Mouse (Mus musculus): ENCODE data around the gene Nudt21. TPM values are rescaled to one million over a fixed set of nuclear protein-coding genes. Genes with fewer than 3 reads are reported as not detected.
"Not testable (repeated sequence)": the region's sequence is repeated elsewhere in the genome, so short reads cannot be mapped to it uniquely, and the experiment has no call there.

The Nudt21 gene
- polyA plus RNA-seq (2012; rRNA removed) = 20.5 and 27.0 TPM in 2 replicates

- peak; percentile 97 for DNase-seq (ENCODE audit: low read depth, low spot score)
- WGBS = under 1% methylated on average over 41 of the region's 41 CpGs
Measured at GRCm38 (mm10) chr8:94036944-94037524, at the start of gene Nudt21, which contains the start of gene Ogfod1. Nudt21 (minus strand) TSS chr8:94037031. Ogfod1 (plus strand) TSS chr8:94037198.

DNA sequence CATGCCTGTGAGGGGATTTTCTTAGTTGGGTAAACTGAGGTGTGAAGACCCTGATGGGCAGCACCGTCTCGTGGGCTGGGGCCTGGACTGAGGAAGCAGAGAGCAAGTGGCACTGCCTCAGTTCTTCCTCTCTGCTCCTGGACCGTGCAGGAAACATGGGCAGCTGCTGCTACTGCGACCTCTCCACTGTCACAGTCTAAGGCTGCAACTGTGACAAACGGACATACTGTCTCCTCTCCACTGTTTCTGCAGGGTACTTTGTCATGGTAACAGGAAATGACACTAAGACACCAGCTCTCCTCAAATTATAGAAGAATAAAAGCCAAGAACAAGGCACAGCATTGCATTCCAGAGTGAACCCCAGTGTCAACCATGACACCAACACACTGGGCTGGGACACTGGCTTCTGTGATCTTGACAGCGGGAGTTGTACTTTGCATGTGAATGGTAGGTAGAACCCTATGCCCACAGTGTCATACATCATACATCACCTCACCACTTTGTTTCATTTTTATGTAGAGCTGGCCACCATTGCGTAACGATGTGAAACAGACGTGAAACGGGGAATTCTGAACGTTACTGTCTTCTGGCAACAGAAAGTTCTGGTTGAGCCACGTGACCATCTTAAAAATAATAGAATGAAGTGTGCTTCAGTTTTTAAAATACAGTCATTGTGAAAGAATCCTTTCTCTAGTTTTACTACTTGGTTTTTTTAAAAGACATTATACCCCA is 39.8 kb upstream of the Nudt21 start:
- WGBS = 85% methylated on average over 12 of the region's 12 CpGs
- DNase-seq (ENCODE audit: low read depth, low spot score) = no peak

DNA sequence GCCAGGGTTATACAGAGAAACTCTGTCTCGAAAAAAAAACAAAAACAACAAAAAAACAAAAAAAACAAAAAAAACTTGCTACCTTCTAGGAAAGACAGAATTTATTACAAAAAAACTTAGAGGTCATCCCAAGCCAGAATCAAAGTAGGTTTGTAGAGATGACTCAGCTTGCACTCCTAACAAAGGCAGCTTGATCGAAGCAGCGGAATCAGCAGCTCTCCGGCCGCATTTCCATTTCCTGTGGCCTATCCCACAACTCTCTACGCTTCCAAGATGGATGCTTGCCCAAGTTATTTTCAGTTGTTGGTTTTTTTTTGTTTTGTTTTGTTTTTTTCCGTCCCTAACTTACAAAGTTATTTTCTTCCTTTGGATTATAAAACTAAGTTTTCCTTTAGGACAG is 32.0 kb upstream of the Nudt21 start:
- no peak for DNase-seq (ENCODE audit: low read depth, low spot score)
- 92% methylated on average over 7 of the region's 7 CpGs for WGBS

- WGBS = 89% methylated on average over 11 of the region's 11 CpGs
- DNase-seq (ENCODE audit: low read depth, low spot score) = no peak
Measured at GRCm38 (mm10) chr8:94066121-94066863, 29.5 kb upstream of the Nudt21 start.

DNA sequence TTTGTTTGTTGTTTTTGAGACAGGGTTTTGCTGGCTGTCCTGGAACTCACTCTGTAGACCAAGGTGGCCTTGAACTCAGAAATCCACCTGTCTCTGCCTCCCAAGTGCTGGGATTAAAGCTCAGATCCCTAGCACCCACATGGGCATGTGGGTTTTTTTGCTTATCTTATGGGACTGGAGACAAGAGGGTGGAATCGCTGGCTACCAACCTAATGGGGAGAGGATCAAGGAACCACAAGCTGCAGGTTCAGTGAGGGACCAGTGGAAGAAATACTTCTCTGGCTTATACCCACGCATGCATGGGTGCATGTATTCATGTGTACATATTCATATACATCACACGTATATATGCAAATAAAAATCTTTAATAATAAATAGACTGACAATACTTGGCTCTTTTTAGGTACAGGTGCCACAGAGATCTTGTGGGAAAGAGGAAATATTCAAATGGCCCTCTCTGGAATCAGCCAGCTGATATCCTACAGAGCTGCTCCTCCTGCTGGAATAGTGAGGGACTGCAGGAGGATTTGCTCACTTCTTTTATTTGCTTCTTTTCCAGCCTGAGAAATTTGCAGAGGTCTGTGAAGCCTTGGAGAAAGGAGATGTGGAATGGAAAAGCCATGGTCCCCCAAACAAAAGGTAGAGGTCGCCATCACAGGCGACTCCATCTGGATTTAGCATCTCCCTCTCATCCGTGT is 20.5 kb upstream of the Nudt21 start:
- WGBS = 67% methylated on average over 6 of the region's 6 CpGs
- DNase-seq (ENCODE audit: low read depth, low spot score) = no peak

- DNase-seq (ENCODE audit: low read depth, low spot score) = no peak
- 92% methylated on average over 12 of the region's 12 CpGs for WGBS
Measured at GRCm38 (mm10) chr8:94052696-94053095, 15.9 kb upstream of the Nudt21 start.

- DNase-seq (ENCODE audit: low read depth, low spot score) = no peak
- 70% methylated on average over 2 of the region's 2 CpGs for WGBS
Measured at GRCm38 (mm10) chr8:94047845-94048244, 11.0 kb upstream of the Nudt21 start.

- DNase-seq (ENCODE audit: low read depth, low spot score) = no peak
- 2% methylated on average over 15 of the region's 15 CpGs for WGBS
Measured at GRCm38 (mm10) chr8:94037806-94038205, 975 bp upstream of the Nudt21 start.

GRCm38 (mm10) chr8:94036541-94036940 is 290 bp downstream of the Nudt21 start:
- WGBS = under 1% methylated on average over 27 of the region's 32 CpGs
- not testable (repeated sequence) for DNase-seq (ENCODE audit: low read depth, low spot score)

GRCm38 (mm10) chr8:94035200-94035599 is 1.6 kb downstream of the Nudt21 start:
- no peak for DNase-seq (ENCODE audit: low read depth, low spot score)
- WGBS = 35% methylated on average over 5 of the region's 5 CpGs

DNA sequence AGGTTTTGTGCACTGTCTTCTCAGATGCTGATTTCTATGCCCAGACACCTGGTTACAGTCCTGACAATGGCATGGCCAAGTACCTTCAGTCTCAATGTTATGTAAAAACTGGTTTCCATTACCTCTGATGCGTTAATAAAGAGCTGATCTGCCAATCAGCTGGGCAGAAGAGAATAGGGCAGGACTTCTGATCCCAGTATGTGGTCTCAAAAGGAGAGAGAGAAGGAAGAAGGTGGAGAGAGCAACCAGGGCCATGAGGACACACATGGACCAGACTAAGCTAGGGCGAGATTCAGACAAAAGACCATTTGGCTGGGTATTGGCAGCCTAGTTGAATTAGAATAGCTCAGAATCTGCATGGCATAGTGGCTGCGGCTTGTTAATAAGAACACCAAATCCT is 3.2 kb downstream of the Nudt21 start:
- WGBS = 83% methylated on average over 3 of the region's 3 CpGs
- DNase-seq (ENCODE audit: low read depth, low spot score) = no peak

GRCm38 (mm10) chr8:94029701-94030100 is 7.1 kb downstream of the Nudt21 start:
- WGBS = 94% methylated on average over 9 of the region's 9 CpGs
- no peak for DNase-seq (ENCODE audit: low read depth, low spot score)

- DNase-seq (ENCODE audit: low read depth, low spot score) = no peak
- 96% methylated on average over 6 of the region's 6 CpGs for WGBS
Measured at GRCm38 (mm10) chr8:94023916-94024315, 12.9 kb downstream of the Nudt21 start.

DNA sequence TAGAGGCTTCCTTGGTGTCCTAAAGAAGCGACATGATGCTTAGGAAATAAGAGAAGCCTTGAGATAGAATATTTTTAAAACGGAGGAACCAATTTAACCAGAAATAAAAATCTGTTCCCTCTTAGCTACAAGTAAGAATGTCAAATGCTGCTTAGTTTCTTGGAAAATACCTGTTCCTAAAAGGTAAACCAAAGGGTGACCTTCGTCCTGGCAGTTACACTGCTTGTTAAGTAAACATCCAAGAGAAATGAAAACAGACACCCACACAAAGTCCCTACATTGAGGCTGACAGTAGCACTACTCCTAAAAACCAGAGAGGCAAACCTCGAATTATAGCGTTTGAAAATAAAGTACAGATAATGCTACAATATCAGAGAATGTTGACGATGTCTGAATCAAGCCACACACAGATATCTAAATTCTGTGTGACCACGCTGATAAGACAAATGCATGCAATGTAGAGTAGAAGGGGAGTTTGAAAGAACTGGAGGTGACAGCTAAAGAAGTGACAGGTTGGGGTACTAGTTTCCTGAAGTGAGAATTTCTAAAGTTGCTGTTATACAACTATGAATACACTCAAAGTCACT is 23.7 kb downstream of the Nudt21 start:
- DNase-seq (ENCODE audit: low read depth, low spot score) = no peak
- WGBS = 15% methylated on average over 7 of the region's 7 CpGs

DNA sequence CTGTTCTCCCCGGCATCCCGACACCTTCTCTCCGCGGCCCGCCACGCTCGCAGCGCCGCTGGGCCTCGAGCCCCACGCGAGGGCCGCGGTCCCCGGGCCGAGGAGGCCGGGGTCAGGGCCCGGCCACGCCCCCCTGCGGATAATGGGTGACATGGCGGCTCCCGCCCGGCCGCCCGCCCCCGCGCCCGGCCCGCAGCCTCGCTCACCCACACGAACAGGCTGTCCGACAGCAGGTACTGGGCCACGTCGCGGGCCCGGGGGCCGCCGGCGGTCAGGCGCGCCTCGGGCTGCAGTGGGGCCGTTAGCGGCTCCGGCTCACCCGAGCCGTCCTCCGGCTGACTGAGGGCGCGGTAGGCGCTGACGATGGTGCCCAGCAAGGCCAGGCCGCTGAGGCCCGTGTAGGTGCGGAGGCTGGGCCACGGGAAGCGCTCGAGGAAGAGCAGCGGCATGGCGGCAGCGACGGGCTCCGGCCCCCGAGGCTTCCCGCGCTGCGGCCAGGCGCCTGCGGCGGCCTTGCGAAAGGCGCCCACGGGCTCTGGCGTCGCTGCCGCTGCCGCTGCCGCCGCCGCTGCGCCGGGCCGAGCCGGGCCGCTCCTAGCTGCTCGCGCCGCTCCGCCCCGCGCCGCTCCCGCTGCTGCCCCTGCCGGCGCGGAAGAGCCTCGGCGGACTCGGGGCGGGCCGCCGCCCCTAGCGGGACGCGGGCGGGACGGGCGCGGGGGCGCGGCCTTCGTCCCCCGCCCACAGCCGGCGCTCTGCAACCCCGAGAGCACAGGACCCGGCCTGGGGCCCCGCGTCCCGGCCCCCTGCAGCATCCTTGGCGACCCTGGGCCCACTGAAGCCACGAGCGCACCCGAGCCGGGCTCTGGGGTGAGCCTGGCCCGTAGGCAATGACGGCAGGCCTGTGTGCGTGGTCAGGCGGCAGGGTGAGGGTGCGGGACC is 24.5 kb downstream of the Nudt21 start, which contains the start of gene Amfr:
Gene Amfr, minus strand, starts transcription at position 830 of the 939 bp plus-strand sequence.
- WGBS = under 1% methylated on average over 124 of the region's 130 CpGs
- no peak for DNase-seq (ENCODE audit: low read depth, low spot score)

DNA sequence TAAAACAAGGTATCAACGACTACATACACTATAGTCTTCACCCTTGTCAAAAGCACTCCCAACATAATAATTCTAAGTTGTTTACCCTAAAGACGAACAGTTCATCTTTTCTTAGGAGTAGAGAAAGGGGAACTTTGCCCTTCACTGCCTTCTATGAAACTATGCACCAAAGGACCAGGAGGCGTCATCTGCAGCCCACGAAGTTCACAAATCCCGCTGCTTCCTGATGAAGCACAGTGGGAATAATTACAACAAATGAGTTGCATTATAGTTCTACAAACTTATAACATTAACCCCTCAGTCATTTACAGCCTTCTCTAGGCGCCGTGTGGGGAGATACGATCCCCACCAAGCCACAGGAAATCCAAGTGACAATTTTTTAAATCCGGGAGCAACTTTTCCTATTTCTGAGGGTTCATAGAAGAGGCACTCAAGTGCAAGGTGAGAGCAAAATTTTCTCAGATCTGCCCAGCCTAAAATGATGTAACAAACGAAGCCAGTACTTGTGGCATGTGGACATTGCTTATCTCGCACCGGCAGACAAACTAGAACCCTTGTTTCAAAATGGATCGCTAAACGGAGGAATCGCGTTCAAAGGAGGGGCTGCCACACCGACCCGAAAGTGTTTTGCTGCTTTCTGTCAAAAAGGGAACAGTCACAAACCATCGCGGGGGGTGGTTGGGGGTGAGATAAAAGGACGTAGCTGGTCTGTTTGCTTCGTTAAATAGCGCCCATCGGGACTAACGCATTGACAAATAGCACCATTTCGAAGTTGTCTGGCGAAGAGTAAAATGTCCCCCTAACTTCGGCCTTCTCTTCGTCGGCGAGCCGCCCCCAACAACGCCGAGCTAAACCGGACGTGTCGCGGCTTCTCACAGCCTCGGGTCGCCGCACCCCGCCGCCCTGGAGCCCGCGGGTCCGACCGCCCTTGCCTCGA is 25.5 kb downstream of the Nudt21 start:
- DNase-seq (ENCODE audit: low read depth, low spot score) = no peak
- WGBS = under 1% methylated on average over 48 of the region's 48 CpGs

DNA sequence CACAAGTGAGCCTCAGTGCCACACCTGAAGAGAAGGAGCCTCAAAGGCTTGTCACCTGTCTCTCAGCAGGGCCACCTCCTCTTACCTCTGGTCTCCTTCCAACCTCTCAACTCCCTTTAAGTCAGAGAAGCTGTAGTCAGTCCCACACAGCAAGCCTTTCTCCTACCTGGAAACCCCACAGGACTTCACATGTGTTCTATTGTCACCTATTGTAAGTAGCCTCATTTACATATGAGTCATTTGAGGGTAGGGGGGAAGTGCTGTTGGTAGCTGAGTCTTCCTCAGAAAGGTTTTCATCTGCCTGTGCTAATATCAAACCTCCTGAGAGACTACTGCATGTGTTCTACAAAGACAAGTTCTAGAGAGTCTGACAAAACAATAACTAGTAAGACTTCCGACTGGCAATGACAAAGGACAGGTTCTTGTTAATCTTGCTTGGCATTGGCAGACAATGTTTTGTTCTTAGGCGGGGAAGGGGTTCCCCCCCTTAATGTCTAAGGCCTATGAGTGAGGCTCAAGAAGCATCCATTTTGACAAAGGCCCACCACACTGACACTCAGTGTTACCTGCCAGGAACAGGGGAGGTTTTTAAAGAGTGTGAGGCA is 26.6 kb downstream of the Nudt21 start:
- DNase-seq (ENCODE audit: low read depth, low spot score) = no peak

More for the DNA sequence above, 26.6 kb downstream of the Nudt21 start:
- WGBS = 46% methylated on average over 2 of the region's 2 CpGs
